Mouse (Mus musculus) MEL (cell line): ENCODE measurements around the gene Mapk7. TPM values are rescaled to one million over a fixed set of nuclear protein-coding genes. Genes with fewer than 3 reads are reported as not detected.
A peak's percentile ranks its signal among the peaks of the same experiment; 100 is the strongest.

Experiments used
- DNase-seq: peaks from one replicate; pipeline ENCODE4 v3.0.0; 2011; ENCODE audit warnings: low read depth, low spot score
- H3K27ac ChIP-seq: 2 replicates; pipeline ENCODE4 v1.5.1; 2012; ENCODE audit warnings: low read depth, mild to moderate bottlenecking, control low read depth, low read length, moderate library complexity; ENCODE audit not compliant: control insufficient read depth
- H3K27me3 ChIP-seq, 2 experiments: fragments of 150-350 bp in 1 of 2; sonication (generic) in 1 of 2; 2 replicates each; pipeline ENCODE4 v1.6.1; 2012; ENCODE audit warnings: low read length in 2 of 2, mild to moderate bottlenecking in 2 of 2, improper control_type of control experiment in 1 of 2, moderate library complexity in 1 of 2; ENCODE audit not compliant: insufficient read depth in 2 of 2, control insufficient read depth in 1 of 2
- H3K36me3 ChIP-seq, 2 experiments: 2 replicates each; pipeline ENCODE4 v1.6.1; 2012 to 2014; ENCODE audit warnings: low read length in 2 of 2, improper control_type of control experiment in 1 of 2, inconsistent platforms in 1 of 2, mild to moderate bottlenecking in 1 of 2; ENCODE audit not compliant: insufficient read depth in 2 of 2, control insufficient read depth in 1 of 2
- H3K4me1 ChIP-seq, 2 experiments: fragments of 150-350 bp in 1 of 2; sonication (generic) in 1 of 2; 2 replicates each; pipeline ENCODE4 v1.6.1; 2012; ENCODE audit warnings: low read length in 2 of 2, improper control_type of control experiment in 1 of 2, mild to moderate bottlenecking in 1 of 2; ENCODE audit not compliant: insufficient read depth in 2 of 2, control insufficient read depth in 1 of 2
- H3K4me3 ChIP-seq, 2 experiments: fragments of 150-350 bp in 1 of 2; sonication (generic) in 1 of 2; 2 replicates each; pipeline ENCODE4 v1.5.1; 2012; ENCODE audit warnings: low read depth in 2 of 2, low read length in 2 of 2, mild to moderate bottlenecking in 2 of 2, moderate library complexity in 2 of 2, control low read depth in 1 of 2, improper control_type of control experiment in 1 of 2; ENCODE audit not compliant: control insufficient read depth in 1 of 2, insufficient read depth in 1 of 2
- H3K79me2 ChIP-seq: 2 replicates; pipeline ENCODE4 v1.6.1; 2012; ENCODE audit warnings: mild to moderate bottlenecking, low read length, moderate library complexity; ENCODE audit not compliant: control insufficient read depth, poor library complexity, insufficient read depth
- H3K9ac ChIP-seq: 2 replicates; pipeline ENCODE4 v1.6.1; 2012; ENCODE audit warnings: low read depth, mild to moderate bottlenecking, control low read depth, low read length, moderate library complexity; ENCODE audit not compliant: control insufficient read depth, poor library complexity, severe bottlenecking
- H3K9me3 ChIP-seq: fragments of 150-350 bp; sonication (generic); replicated peaks from 2 replicates; pipeline ENCODE4 v1.6.1; 2012; ENCODE audit warnings: mild to moderate bottlenecking, low read length, improper control_type of control experiment, moderate library complexity; ENCODE audit not compliant: insufficient read depth
- EP300 ChIP-seq, 2 experiments: IDR thresholded peaks; 2 replicates each; pipeline ENCODE4 v1.6.1; 2011; ENCODE audit warnings: improper control_type of control experiment in 2 of 2, low read length in 2 of 2, low read depth in 1 of 2, mild to moderate bottlenecking in 1 of 2
- KAT2A ChIP-seq: conservative IDR thresholded peaks from 2 replicates; pipeline ENCODE4 v1.6.1; 2012; ENCODE audit warnings: low read depth, low read length, improper control_type of control experiment, inconsistent platforms
- MAFK ChIP-seq: IDR thresholded peaks from 2 replicates; pipeline ENCODE4 v1.6.1; 2011; ENCODE audit warnings: low read depth, mild to moderate bottlenecking, low read length, improper control_type of control experiment, borderline replicate concordance
- MAX ChIP-seq: IDR thresholded peaks from 2 replicates; pipeline ENCODE4 v1.6.1; 2011; ENCODE audit warnings: low read length, improper control_type of control experiment
- MYC ChIP-seq: IDR thresholded peaks from 2 replicates; pipeline ENCODE4 v1.6.1; 2011; ENCODE audit warnings: low read depth, mild to moderate bottlenecking, low read length, improper control_type of control experiment, moderate library complexity
- NELFE ChIP-seq: IDR thresholded peaks from 2 replicates; pipeline ENCODE4 v1.6.1; 2011; ENCODE audit warnings: low read depth, low read length, improper control_type of control experiment
- NRF1 ChIP-seq: IDR thresholded peaks from 2 replicates; pipeline ENCODE4 v1.6.1; 2014; ENCODE audit warnings: low read depth, mild to moderate bottlenecking, inconsistent platforms, low read length, improper control_type of control experiment, moderate library complexity; ENCODE audit not compliant: poor library complexity, insufficient read depth, severe bottlenecking
- POLR2A ChIP-seq, 2 experiments: IDR thresholded peaks; 2 replicates each; pipeline ENCODE4 v1.6.1; 2011 to 2012; ENCODE audit warnings: low read length in 2 of 2, mild to moderate bottlenecking in 2 of 2, control low read depth in 1 of 2, improper control_type of control experiment in 1 of 2, low read depth in 1 of 2, moderate library complexity in 1 of 2; ENCODE audit not compliant: control insufficient read depth in 1 of 2, insufficient read depth in 1 of 2, poor library complexity in 1 of 2
- POLR2AphosphoS2 ChIP-seq: IDR thresholded peaks from 2 replicates; pipeline ENCODE4 v1.6.1; 2011; ENCODE audit warnings: low read length, improper control_type of control experiment
- RAD21 ChIP-seq: IDR thresholded peaks from 2 replicates; pipeline ENCODE4 v1.6.1; 2011; ENCODE audit warnings: mild to moderate bottlenecking, low read depth, low read length, improper control_type of control experiment
- TCF12 ChIP-seq: IDR thresholded peaks from 2 replicates; pipeline ENCODE4 v1.6.1; 2014; ENCODE audit warnings: low read depth, mild to moderate bottlenecking, inconsistent platforms, low read length, improper control_type of control experiment, moderate library complexity
- USF1 ChIP-seq: IDR thresholded peaks from 2 replicates; pipeline ENCODE4 v1.6.1; 2014; ENCODE audit warnings: low read depth, mild to moderate bottlenecking, inconsistent platforms, low read length, improper control_type of control experiment, moderate library complexity
- USF2 ChIP-seq, 2 experiments: IDR thresholded peaks; 2 replicates each; pipeline ENCODE4 v1.6.1; 2011 to 2012; ENCODE audit warnings: improper control_type of control experiment in 2 of 2, low read length in 2 of 2, borderline replicate concordance in 1 of 2, inconsistent platforms in 1 of 2, low read depth in 1 of 2, mild to moderate bottlenecking in 1 of 2; ENCODE audit not compliant: insufficient read depth in 1 of 2
- ZC3H11A ChIP-seq: IDR thresholded peaks from 2 replicates; pipeline ENCODE4 v1.6.1; 2012; ENCODE audit warnings: low read depth, mild to moderate bottlenecking, inconsistent platforms, low read length, improper control_type of control experiment
- ZKSCAN1 ChIP-seq: IDR thresholded peaks from 2 replicates; pipeline ENCODE4 v1.6.1; 2012; ENCODE audit warnings: low read depth, mild to moderate bottlenecking, inconsistent platforms, low read length, improper control_type of control experiment, moderate library complexity
- ZMIZ1 ChIP-seq: IDR thresholded peaks from 2 replicates; pipeline ENCODE4 v1.6.1; 2012; ENCODE audit warnings: low read depth, mild to moderate bottlenecking, inconsistent platforms, low read length, improper control_type of control experiment, moderate library complexity
- polyA plus RNA-seq, 2 experiments: library from polyadenylated mRNA; stranded (reverse) in 1 of 2; unstranded in 1 of 2; fragments of >175 nt in 1 of 2; fragments of >200 nt in 1 of 2; gene quantifications; 2 replicates each; pipeline versions ENCODE4 v1.2.1 to v1.2.4; 2012; ENCODE audit warnings: low replicate concordance in 2 of 2, low read depth in 1 of 2; ENCODE audit not compliant: insufficient read length in 2 of 2, insufficient read depth in 1 of 2, missing spikeins in 1 of 2
- total RNA-seq: library from RNA; depleted of rRNA; stranded (reverse); fragments of 300-350 nt; gene quantifications from 2 replicates; pipeline ENCODE4 v1.2.3, GENCODE M21; 2012

Gene Mapk7
- total and polyA plus RNA-seq, 3 experiments, result 12.6 to 25.3 TPM; not detected in 1

- peaks cover 0 to 4% of the 10 kb centered on the region in 2 experiments; a peak in 2 of 4 replicates for H3K36me3 ChIP-seq
- H3K79me2 ChIP-seq, result no peaks in the 10 kb centered on the region
- no peak overlapping the region for H3K27ac ChIP-seq
- H3K27me3 ChIP-seq, result peaks cover 6 to 7% of the 10 kb centered on the region in 2 experiments
- no peaks in the 10 kb centered on the region for H3K9me3 ChIP-seq
- no peak overlapping the region for H3K4me3 ChIP-seq
- no peak overlapping the region for H3K9ac ChIP-seq
- TF ChIP-seq NELFE (no peak), EP300 (IDR thresholded peaks at IDR 0.05; ENCODE audit: low read depth in 1 of 2, low read length in 2 of 2) (0 out of 4 replicates have a peak, but pooled peaks of 1 of the 2 experiments have one; percentile 16)
- peak; percentile 49 for DNase-seq
- H3K4me1 ChIP-seq, result peaks cover 0 to 6% of the 10 kb centered on the region in 2 experiments; a peak in 2 of 4 replicates
These were observed 24.8 kb downstream of the Mapk7 start for GRCm38 (mm10) chr11:61469317-61469917.

DNA sequence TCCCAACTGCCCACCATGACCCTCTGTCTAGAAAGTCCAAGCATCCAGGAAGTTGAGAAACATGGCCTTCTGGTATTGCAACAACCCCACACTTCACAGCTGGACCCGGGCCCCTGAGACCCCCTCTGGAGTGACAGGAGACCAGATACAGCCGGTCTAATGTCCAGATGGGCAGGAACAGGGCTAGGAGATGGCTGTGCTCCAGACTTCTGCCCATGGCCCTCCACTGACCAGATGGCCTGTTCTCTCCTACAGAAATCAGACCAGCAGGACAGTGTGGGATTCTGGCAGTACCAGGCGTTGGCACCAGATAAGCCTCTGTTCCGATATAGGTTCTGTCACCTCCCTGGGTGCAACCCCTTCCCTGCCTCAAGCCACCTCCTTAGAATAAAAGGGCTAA is 25.7 kb downstream of the Mapk7 start:
- Histone ChIP-seq H3K27me3 (peaks cover 8 to 12% of the 10 kb centered on the region in 2 experiments), H3K9me3 (no peaks in the 10 kb centered on the region), H3K79me2 (no peaks in the 10 kb centered on the region), H3K36me3 (peaks cover 0 to 4% of the 10 kb centered on the region in 2 experiments; a peak in 2 of 4 replicates), H3K4me1 (peaks cover 0 to 6% of the 10 kb centered on the region in 2 experiments; a peak in 2 of 4 replicates), H3K9ac (no peak overlapping the region), H3K4me3 (no peak overlapping the region), H3K27ac (no peak overlapping the region)
- no peak for DNase-seq
- TF ChIP-seq USF1, result no peak
- TF ChIP-seq ZC3H11A, result no peak
- no peak for TF ChIP-seq EP300 (IDR thresholded peaks at IDR 0.05; ENCODE audit: low read depth in 1 of 2, low read length in 2 of 2)
- no peak for TF ChIP-seq MAX
- TF ChIP-seq ZKSCAN1, result no peak
- TF ChIP-seq MAFK, result no peak
- no peak for TF ChIP-seq ZMIZ1
- no peak for TF ChIP-seq KAT2A
- TF ChIP-seq USF2 (IDR thresholded peaks at IDR 0.05; ENCODE audit: borderline replicate concordance in 1 of 2, insufficient read depth in 1 of 2, low read depth in 1 of 2, low read length in 2 of 2), result no peak
- no peak for TF ChIP-seq MYC
- TF ChIP-seq POLR2AphosphoS2, result no peak
- TF ChIP-seq NELFE, result no peak
- TF ChIP-seq NRF1, result no peak
- TF ChIP-seq POLR2A (IDR thresholded peaks at IDR 0.05; ENCODE audit: control insufficient read depth in 1 of 2, insufficient read depth in 1 of 2, low read depth in 1 of 2, low read length in 2 of 2, poor library complexity in 1 of 2), result no peak
- no peak for TF ChIP-seq TCF12
- no peak for TF ChIP-seq RAD21
